Mouse (Mus musculus): Measurements from ENCODE around the gene Ica1.

Gene Ica1

GRCm38 (mm10) chr6:8640863-8641262 is 137.4 kb downstream of the Ica1 start:
- DNase-seq = no peak

- DNase-seq = no peak
Observed at GRCm38 (mm10) chr6:8639526-8639925, 138.8 kb downstream of the Ica1 start.

GRCm38 (mm10) chr6:8638899-8639298 is 139.4 kb downstream of the Ica1 start:
- DNase-seq = no peak

- DNase-seq = no peak
Observed at GRCm38 (mm10) chr6:8638122-8638521, 140.2 kb downstream of the Ica1 start.

GRCm38 (mm10) chr6:8632701-8633100 is 145.6 kb downstream of the Ica1 start:
- no peak for DNase-seq

GRCm38 (mm10) chr6:8631986-8632632 is 146.2 kb downstream of the Ica1 start:
- no peak for DNase-seq

GRCm38 (mm10) chr6:8631362-8631761 is 146.9 kb downstream of the Ica1 start:
- DNase-seq = no peak

- DNase-seq = no peak
Observed at GRCm38 (mm10) chr6:8630531-8630930, 147.8 kb downstream of the Ica1 start.

- no peak for DNase-seq
Observed at GRCm38 (mm10) chr6:8628715-8629267, 149.5 kb downstream of the Ica1 start.

- no peak for DNase-seq
Observed at GRCm38 (mm10) chr6:8628226-8628625, 150.1 kb downstream of the Ica1 start.

GRCm38 (mm10) chr6:8623045-8623444 is 155.2 kb downstream of the Ica1 start:
- no peak for DNase-seq

- DNase-seq = no peak
Observed at GRCm38 (mm10) chr6:8619582-8620350, 158.5 kb downstream of the Ica1 start.

GRCm38 (mm10) chr6:8617369-8617768 is 160.9 kb downstream of the Ica1 start:
- no peak for DNase-seq

- DNase-seq = no peak
Observed at GRCm38 (mm10) chr6:8591665-8592064, 186.6 kb downstream of the Ica1 start.

GRCm38 (mm10) chr6:8583892-8584291 is 194.4 kb downstream of the Ica1 start:
- DNase-seq = no peak

- no peak for DNase-seq
Observed at GRCm38 (mm10) chr6:8582377-8582776, 195.9 kb downstream of the Ica1 start.

Data from thymus, postnatal 14 days (tissue).